Mouse (Mus musculus) cerebellum, adult 9-11 months (tissue): ENCODE measurements around the gene Col6a6.
A peak's percentile ranks its signal among the peaks of the same experiment; 100 is the strongest.
"Not testable (repeated sequence)": the region's sequence is repeated elsewhere in the genome, so short reads cannot be mapped to it uniquely, and the experiment has no call there.

Experiments used
- DNase-seq: peaks from one replicate; pipeline ENCODE4 v3.0.0; 2022

The Col6a6 gene

DNA sequence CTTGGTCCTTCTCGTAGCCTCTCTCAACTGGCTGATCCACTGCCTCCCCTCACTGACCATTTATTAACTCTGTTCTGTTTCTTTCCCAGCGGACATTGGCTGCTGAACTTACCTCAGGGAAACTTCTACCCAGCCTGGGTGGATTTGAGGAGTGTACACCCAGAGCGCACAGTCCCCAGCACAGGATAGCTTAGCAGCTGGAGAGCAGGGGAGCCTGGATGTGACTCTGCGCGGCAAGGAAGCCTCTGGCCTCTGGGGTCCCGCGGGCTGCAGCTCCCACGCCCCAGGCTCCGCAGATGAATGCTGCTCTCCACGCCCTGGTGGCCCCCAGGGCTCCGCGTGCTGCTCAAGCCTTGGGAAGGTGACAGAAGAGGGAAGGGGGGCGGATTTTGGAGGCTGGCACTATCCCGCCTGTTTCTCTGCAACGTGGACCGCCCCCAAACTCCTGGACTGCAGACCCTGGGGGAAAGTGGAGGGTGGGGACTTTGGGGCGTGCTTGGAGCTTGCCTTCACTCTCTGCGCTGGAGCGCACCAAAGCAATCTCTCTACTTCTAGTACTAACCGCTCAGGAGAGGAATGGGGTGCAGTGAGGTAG is at the start of gene Col6a6:
Gene Col6a6, minus strand, starts transcription at position 370 of the 595 bp plus-strand sequence.
- no peak for DNase-seq

GRCm38 (mm10) chr9:105876124-105876523 is 48.2 kb upstream of the Col6a6 start:
- DNase-seq = no peak

DNA sequence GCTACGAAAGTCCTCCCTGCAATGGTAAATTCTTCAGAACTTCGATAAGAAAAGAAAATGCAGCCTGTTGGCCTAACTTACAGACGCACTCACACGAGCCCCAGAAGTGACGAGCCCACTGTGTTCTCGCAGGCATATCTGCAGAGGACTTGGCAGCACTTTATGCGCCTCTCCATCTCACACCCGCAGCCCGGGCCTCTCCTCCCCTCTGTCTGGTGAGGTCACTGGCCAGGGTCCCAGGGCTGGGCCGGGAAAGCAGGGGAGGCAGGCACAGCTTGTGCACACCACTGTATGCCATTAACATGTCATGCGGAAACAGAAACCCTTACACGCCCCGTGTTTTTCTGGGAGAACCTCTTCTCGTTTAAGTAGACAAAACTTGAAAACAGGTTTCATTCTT is 43.7 kb upstream of the Col6a6 start:
- no peak for DNase-seq

DNA sequence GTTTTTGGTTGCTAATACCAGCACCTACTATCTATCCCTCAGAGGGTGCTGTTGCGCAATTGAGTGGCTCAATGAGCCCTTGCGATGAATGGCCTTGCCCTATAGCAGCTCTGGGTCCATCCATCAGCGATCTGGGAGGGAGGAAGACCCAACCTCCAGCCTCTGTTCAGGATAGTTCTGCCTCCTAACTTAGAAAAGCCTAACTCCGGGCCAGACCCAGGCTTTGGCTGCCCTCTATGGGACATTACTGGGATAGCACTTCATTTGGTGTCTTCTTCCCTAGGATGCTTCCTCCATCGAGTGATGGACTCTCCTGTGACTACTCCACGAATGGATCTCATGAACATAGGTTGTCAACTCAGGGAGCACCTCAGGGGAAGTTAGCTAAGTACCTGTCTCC is 29.8 kb upstream of the Col6a6 start:
- DNase-seq = peak; percentile 13

GRCm38 (mm10) chr9:105852778-105853065 is 24.8 kb upstream of the Col6a6 start:
- no peak for DNase-seq

- DNase-seq = no peak
These were observed 24.2 kb upstream of the Col6a6 start for GRCm38 (mm10) chr9:105852015-105852777.

DNA sequence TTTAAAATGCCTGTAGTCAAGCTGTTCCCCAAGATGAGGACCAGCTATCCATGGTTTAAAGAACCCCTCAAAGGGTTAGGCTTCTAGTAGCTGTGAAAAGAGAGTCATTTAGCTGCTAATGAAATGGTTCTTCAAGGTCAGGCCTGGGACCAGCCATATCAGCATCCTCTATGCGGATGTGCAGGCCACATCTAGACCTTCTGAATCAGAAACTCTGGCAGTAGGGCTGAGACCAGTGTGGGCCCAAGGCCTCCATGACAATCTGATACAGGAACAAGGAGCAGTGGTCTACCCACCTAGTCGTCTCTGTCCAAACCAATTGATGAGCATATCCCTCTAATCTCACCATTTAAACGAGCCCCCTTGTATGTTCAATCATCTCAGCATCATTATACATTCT is 23.1 kb upstream of the Col6a6 start:
- no peak for DNase-seq

- DNase-seq = no peak
These were observed 20.4 kb upstream of the Col6a6 start for GRCm38 (mm10) chr9:105848396-105848795.

DNA sequence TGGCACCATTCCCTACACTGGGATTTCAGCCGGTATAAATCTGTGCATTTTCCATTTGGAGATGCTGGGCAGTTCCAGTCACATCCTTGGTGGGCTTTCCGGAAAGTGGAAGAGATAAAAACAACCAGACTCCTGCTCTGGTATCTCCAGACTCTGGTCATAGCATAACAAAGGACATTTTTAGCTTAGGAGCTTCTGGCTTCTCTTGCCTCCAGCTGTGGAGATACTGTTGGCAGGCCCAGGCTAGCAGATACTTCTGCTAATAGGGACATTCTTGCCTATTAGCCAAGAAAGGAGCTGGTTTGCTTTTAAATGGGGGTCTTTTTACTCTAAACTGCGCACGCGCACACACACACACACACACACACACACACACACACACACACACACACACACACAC is 19.3 kb upstream of the Col6a6 start:
- DNase-seq = no peak

DNA sequence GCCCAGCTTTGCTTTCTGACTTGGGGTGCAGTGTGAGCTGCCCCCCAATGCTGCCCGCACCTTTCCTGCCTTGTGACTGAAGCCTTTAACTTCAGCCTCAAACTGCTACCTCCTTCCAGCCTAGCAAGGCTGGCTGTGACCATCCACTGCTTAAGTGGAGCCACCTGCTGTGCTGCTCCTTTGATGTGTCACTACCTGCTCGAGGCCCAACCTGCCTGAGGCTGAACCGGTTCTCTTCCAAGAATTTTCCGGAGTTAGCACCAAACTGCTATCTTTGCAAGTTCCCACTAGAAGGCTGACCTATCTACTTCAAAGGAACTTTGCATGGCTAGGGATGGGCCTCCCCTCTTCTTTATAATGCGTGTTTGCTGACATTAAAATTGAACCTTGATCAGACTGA is 13.4 kb upstream of the Col6a6 start:
- not testable (repeated sequence) for DNase-seq

- DNase-seq = no peak
These were observed 11.2 kb upstream of the Col6a6 start for GRCm38 (mm10) chr9:105839147-105839515.

GRCm38 (mm10) chr9:105838396-105839146 is 10.6 kb upstream of the Col6a6 start:
- no peak for DNase-seq

GRCm38 (mm10) chr9:105835587-105835986 is 7.6 kb upstream of the Col6a6 start:
- DNase-seq = no peak

DNA sequence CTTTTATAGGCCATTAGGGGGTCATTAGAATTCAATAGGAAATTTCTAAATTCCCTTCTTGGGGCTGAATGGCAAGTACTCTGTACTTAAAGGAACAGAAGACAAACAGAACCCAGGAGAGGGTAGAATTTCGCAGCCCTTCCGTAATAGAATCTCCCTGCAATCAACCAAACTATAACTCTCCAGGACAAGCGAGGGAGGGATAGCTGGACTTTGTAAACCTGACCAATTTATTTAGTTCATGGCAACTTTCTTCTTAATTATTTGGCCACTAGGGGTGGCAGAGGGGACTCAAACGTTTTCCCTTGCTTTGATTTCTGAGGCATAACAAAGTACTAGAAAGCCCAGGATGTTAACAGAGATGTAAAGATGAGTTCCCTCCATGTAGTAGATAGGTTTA is 6.8 kb upstream of the Col6a6 start:
- DNase-seq = no peak

DNA sequence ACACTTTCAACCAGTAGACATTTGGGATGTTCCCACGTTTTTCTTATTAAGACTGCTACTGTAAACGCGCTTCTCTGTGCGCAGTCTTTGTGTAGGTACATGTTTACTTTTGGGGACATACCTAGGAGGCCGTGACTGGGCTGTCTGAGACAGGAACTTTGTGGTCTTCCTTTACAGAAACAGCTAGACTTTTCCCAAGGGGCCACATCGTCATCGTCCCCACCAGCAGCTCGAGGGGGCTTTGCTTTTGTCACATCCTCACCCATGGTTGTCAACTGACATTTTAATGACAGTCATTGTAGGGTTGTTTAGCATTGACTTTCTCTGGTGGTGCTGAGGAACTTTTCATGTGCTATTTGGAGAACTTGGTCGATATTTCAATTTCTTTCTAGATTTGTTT is 3.3 kb upstream of the Col6a6 start:
- DNase-seq = no peak

DNA sequence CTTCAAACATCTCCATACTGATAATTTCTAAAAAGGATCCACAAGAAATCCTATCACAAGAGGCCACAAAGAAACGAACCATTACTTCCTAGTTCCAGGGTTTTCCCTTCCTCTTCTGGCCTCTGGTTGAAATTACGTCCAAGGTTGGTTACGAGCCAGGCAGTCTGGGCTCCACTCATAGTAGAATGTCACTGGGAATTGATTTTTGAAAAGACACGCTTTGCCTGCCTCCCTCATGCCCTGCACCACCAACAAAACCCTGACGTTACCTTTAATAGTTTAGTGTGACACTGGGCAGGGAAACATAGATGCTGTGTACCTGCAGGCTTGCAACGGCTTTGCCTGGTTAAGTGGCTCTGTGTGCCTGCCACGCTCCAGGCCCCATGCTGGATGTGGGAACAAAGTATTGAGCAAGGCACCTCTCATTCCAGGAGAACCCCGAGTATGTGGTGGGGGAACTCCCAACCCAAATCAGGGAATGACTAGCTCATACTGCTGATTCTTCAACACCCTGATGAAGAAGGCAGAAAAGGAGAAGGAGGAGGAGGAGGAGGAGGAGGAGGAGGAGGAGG is 798 bp downstream of the Col6a6 start:
- no peak for DNase-seq

DNA sequence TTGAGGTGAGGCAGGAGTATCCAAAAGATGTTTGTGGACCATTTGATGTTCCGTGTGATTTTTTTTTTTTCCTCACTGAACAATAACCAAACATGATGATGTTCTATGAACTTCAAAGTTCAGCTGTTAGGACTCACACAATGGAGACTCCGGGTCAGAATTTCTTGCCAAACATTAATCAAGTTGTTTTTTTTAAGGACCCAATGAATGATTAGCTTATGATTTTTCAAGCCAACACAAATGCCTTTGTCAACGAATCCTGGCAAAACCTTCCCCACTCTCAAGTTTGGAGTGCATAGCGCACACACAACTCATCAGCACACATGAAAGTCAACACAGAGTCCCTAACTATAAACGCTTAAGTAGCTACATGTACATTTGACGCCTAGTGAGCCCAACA is 7.2 kb downstream of the Col6a6 start:
- no peak for DNase-seq

- no peak for DNase-seq
These were observed 8.7 kb downstream of the Col6a6 start for GRCm38 (mm10) chr9:105819155-105819709.

GRCm38 (mm10) chr9:105814436-105814835 is 13.5 kb downstream of the Col6a6 start:
- DNase-seq = no peak

GRCm38 (mm10) chr9:105811458-105811857 is 16.5 kb downstream of the Col6a6 start:
- no peak for DNase-seq

- DNase-seq = no peak
These were observed 18.9 kb downstream of the Col6a6 start for GRCm38 (mm10) chr9:105808920-105809505.

GRCm38 (mm10) chr9:105803416-105803815 is 24.5 kb downstream of the Col6a6 start:
- no peak for DNase-seq

GRCm38 (mm10) chr9:105801463-105801862 is 26.5 kb downstream of the Col6a6 start:
- DNase-seq = no peak
